Mouse (Mus musculus) liver (tissue): ENCODE measurements at regions not wholly inside any gene's neighbourhood (a gene's known extent, or its start where the extent isn't known, plus 50 kb on each side); places are given as distances from the start of the nearest gene placed in this dataset.

Source experiments
- DNase-seq: peaks from one replicate; pipeline ENCODE4 v3.0.0-alpha.2; 2020; ENCODE audit warnings: mixed read lengths

DNA sequence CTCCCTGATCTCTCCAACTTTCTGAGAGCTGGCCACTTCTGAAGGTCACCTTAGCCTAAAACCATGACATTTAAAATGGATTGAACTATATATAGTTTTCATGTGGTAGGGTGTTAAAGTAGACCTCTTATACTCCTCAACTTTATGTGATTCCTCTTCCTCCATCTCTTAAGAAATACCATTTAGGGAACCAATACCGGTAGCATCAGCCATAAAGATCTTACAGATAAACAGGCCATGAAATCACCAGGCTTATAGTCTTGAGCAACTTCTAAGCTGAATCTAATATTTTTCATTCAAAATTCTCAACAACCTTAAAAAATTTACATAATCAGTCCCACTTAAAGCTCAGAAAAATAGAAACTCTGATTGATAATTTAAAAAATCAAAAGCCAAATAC is 56.2 kb downstream of the Rpl36a-ps1 start:
- DNase-seq = no peak

DNA sequence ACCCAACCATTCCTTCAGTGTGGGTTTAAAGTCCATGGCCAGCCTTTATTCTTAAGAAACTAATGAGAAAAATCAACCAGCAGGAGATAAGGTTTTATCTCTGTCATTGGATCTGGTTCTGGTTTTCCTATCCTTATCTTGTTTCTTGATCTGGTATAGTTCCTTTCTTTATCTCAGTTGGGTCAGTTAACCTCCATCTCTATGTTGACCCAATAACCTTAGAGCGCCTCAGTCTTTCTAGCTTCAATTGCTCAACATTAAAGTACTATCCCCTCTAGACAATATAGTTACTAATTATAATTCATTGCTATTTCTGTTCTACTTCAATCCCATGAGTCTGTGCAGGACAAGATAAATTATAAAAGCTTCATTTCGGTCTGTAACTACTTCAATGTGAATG is 56.7 kb downstream of the Rpl36a-ps1 start:
- DNase-seq = no peak

DNA sequence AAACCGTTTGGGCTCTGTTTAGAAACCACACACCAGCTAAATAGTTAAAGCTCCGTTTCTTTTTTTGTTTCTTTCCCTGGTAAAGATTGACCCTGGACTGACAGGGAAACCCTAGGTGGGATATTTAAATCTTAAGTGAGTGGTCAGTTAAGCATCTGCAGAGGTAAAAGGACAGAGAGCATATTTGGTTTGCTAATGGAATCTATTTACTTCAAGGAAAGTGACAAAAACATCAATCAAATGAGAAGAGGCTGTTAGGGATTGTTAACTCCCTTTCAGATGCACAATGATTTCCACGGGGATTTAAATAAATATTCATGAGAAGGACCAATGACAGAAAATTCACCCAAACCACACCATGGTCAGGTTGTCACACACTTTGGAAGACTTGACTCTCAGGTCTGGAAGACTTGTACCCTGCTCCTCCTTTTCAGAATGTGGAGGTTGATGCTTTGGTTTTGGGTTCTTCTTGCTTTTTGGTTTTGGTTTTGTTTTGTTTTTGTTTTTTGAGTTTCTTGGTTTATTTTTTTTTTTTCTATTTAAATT is 60.7 kb downstream of the Rpl36a-ps1 start:
- no peak for DNase-seq

DNA sequence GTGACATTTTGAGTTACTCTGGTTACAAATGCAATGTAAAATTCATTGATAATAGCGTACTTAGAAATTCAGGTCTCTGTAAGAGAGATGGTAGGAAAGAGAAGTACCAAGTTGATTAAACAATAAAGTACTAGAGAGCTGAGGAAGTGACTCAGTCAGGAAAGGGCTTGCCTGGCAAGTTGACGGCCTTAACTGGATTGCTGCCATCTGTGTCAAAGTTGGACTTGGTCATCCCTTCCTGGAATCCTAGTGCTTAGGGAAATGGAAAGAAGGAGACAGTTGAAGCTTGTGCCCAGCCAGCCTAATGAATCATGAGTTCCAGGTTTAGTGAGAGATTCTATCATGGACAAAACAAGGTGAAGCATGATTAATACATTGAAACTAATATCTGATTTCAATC is 64.8 kb downstream of the Rpl36a-ps1 start:
- DNase-seq = no peak

DNA sequence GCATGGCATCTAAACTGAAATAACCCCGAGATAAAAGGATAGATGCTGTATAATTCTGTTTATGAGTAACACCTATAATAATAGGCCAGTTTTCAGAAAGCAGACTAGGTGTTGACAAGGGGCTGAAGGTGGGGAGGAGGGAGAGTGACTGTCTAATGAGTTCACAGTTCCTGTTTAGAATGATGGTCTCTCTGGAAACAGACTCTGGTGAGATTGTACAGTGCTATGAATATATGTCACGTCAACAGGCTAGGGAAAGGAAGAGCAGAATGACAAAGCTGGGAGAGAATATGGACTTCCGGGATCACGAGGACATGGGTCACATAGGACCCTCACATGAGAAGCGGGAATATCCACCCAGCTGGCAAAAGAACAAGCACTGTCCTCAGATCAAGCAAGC is 85.9 kb downstream of the Rpl36a-ps1 start:
- DNase-seq = no peak

DNA sequence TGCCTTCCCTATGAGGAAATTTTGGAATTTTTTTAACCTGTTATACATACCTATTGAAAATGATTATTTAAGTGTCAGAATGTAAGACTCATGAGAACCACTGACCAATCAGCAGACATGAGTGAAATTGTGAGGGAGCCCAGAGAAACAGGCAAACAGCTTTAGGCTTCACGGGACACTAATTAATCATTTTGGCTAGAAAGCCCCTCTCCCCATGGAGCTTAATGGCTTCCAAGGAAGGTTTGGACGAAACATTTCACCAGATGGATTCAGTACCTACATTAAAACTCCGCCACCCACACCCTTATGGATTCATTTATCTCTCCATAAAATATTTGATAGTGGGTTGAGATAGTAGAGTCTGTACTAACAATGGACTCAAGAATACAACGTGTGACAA is 95.2 kb downstream of the Rpl36a-ps1 start:
- DNase-seq = no peak

DNA sequence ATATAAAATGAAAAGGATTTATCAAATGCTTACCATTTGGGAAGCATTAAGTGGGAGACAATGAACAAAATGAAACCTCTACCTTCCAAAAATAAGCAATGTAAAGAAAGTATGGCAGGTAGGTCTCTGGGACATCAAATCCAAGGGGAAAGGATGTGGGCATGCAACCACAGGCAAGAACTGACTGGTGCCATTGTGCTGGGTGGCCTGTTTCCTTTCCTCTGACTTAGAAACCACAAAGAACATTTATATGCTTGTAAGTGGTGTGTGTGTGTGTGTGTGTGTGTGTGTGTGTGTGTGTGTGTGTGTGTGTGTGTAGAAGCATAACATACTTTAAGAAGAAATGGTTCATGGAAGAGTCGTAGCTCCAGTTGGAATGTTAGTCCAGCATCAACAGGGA is 96.7 kb downstream of the Rpl36a-ps1 start:
- DNase-seq = no peak

DNA sequence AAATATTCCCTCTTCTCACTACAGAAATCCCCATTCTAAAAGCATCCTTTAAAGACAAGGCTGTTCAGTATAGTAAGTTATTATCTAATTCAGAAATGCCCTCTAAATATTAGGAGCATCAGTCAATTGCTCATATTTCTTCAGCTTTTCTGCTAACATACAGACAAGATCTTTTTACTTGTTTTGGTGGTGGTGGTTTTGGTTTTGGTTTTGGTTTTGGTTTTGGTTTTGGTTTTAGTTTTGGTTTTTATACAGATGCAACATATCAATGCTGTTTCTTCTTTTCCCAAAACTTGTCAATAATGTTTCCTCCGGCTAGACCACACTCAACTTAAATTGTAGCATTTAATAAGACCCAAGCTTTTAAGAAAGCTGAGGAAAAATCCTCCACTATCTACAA is 98.2 kb downstream of the Rpl36a-ps1 start:
- no peak for DNase-seq

DNA sequence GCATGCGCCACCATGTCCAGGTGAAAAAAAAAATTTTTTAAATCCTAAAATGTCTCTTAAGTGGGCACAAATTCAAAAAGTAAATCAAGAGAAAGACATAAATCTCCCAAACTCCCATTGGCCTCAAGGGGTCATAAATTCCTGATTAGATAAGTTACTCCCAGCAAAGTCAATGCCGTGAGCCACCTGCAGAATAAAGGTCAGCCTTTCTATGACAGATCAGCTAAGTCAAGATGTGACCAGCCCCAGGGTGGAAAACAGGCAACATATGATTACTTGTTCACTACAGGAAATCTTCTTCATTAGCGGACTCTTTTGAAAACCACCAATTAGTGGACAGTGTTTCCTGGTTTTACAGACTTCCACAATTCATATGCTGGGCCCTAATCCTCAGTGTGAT is 101.4 kb downstream of the Rpl36a-ps1 start:
- DNase-seq = no peak

DNA sequence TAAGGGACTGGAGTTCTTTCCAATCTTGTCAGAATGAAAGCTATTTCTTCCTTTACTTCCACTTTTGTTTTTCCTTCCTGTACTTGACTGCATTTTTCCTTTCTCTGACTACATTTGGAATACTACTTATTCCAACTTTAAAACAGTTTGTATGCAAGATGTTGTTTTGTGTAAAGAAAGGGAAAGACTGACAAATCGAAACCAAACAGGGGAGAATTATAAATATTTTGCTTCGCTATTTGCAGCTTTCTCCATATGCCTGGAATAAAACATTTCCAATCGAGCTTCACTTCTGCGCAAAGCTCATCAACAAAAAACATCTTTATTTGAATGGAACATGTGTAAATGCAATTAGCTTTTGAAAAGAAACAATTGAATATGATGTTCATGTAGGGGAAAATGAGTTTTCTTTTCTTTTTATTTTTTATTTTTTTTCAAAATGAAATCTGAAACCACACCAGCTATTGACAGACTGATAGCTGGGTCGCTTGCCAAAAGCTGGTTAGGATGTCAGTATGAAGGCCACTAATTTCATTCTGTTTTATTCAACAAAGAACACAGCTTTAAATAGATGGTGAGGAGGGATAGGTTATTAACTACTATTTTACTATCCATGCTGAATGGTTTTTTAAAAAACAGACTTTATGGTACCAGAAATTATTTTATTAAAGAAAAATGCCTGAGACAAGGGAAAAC is 102.7 kb downstream of the Rpl36a-ps1 start:
- no peak for DNase-seq

DNA sequence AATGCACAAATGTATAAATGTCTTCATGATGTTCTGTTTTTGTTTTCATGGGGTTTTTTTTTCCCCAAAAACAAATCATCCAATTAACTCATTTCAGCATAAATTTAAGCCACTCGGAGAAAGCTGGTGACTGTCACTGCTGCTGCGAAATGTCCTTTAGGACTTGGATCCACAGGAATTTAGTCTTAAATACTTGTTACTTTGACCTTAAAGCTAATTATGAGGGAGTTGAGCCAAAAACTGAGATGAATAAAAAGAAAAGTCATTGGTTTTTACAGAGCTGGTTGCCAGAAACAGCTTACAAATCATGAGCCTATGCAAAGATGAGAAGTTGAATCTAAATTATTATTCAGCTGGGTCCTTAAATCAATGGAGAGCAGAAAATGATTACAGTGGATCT is 106.5 kb downstream of the Rpl36a-ps1 start:
- no peak for DNase-seq

DNA sequence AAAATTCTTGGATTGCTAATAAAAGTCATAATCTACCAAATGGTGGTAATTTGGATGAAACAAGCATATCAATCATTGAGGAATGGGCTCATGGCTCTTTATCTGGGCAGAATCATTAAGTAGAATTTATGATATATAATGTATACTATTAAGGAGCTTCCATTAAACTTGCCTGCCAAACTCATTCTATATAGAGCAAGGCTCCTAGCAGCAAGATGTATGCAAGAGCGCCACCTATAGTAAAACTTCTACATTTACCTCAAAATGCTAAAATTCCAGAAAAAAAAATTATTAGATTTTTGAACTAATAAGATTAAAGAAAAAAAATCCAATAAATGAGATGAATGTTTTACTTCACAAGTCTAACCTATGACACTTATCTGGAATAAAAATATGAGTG is 107.1 kb downstream of the Rpl36a-ps1 start:
- no peak for DNase-seq

DNA sequence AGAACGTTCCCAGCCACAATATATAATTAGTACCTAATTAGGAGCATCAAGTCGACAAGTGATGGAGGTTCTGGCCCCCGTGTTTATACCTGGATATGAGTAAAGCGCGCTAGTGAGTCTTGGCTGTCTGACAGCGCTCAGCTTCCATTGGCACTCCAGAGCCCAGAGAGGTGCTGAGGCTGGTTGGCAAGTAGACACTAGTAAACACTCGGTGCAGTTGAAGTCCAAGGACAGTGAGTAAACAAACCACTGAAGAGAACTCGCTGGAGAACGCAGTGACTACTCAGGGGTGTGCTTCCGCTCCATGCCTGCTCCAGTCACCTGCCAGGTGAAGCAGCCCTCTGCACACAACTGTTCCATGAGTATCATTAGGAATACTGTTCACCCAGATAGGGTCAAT is 111.5 kb downstream of the Rpl36a-ps1 start:
- DNase-seq = no peak

DNA sequence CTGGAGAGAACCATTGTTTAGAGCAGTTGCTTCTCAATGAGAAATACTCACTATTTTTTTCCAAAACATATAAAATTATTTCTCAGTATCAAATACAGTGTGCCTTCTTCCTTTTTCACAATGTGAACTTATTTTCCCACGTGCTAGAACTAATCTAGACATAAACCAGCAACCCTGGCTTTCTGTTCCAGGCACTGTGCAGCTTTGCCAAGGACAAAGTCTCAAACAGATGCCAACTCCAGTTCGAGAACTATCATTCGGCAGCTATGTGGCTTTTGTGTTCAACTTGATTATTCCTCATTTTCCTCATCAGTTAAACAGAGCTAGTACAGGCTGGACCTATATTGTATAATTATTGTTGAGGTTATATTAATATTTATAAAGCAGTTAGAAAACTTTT is 116.2 kb downstream of the Rpl36a-ps1 start:
- no peak for DNase-seq

DNA sequence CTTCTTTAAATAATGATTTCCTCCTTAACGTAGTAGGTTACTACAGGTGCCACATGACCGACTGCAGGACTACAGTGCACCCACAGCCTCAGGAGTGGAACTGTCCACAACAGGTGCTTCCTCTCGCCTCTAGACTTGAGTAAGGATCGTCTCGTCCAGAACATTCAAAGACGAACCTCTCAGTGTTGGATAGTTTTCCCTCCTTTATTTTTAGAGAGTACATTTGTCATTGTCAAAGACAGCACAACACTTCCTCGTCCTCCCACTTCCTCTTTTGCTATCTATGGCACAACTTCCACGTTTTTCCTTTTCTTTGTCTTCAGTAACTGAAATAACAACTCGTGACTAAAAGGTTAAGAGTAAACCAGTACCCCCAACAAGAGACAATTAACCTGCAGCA is 120.7 kb downstream of the Rpl36a-ps1 start:
- no peak for DNase-seq

DNA sequence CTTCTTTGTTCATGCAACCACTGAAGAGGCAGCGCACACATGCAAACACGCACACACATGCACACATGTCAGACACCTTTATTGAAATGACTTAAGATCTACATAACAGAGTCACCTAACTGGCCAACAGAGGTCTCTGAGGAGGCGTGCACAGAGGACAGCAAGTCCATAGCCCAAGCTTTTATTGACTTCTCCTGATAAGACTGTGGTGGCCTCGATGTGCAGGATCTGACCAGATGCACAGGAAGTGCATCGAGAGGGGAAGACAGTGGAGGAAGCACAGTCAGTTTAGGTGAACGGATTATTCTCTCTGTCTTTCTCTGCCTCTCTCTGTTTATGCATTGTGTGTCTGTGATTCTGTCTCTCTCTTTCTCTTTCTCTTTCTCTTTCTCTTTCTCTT is 124.2 kb downstream of the Rpl36a-ps1 start:
- DNase-seq = peak; percentile 5

DNA sequence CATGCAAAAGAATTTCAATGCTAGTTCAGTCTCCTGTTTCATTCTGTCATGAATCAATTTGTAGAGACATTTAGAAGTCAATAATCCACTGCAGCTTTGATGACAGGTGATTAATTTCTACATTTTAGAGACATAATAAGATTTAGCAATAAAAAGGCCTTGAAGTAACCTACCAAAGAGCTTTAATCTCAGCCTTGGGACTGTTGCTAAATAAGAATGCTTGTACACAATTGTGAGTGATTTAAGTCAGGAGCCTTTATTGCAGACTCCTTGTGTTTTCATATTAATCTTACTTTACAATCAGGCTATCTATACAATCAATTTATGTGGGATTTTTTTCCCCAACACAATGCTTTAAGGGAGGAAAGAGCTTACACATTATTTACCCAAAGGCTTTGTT is 127.2 kb downstream of the Rpl36a-ps1 start:
- DNase-seq = no peak

DNA sequence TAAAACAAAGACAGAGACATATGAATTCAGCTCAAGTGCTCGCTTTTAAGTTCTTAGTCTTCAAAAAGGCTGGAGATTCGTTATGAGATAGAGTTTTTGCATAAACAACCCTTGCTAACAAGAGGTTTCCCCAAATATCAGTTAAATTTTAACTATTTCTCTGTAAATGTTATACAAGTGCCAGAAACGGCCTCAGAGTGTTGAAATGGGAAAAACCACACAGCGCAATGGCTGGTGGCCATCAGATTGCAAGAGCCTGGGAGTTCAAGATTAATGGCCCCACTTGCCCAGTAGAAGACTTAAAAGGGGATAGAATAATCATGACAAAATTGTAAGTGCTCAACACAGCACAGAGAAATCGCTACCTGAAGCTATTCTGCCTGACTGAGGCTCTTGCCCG is 130.1 kb downstream of the Rpl36a-ps1 start:
- no peak for DNase-seq

DNA sequence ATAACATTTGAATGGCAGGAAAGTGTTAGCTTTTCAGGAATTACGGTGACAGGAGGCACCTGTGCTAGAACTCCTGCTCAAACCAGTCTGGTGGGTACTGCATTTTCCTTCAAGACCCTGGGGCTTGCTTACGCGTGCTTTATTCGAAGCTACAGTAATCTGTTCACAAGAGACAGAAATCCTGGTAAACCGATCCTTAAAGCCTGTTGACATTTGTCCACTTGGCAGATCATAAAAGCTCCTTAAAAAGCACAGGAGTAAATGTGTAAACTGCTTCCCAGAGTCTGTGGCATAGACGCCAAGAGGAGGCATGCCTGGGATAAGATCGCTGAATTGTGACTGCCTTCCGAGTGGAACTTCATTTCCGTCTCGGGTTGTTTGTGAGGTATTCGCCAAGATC is 130.5 kb downstream of the Rpl36a-ps1 start:
- no peak for DNase-seq

DNA sequence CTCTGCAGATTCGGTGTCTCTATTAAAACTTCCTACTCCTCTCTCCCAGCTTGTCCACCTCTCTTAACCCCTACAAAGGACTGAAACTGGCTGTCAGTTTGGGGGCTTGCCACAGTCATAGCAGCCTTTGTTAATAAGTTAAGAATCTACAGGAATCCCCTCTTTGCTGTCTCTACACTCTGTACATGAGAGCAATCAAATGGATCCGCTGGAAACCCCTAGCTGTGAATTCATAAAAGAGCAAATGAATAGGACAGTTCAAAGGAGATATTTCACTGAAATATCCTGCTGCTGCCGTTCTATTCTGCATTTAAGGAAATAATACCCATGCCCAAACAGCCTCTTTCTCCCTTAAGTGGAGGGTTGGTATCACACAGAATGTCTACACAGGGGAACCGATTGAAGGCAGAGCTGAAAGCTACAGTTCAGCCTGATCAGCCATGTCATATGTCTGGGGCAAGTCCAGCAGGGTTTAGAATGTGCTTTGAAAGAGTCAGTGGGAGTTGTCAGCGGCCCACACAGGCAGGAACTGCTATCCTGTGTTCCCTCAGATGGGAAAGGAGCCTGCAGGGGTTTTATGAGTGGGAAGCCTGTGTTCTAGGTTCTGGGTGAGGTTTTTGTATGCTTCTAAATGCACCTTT is 131.9 kb downstream of the Rpl36a-ps1 start:
- DNase-seq = no peak

DNA sequence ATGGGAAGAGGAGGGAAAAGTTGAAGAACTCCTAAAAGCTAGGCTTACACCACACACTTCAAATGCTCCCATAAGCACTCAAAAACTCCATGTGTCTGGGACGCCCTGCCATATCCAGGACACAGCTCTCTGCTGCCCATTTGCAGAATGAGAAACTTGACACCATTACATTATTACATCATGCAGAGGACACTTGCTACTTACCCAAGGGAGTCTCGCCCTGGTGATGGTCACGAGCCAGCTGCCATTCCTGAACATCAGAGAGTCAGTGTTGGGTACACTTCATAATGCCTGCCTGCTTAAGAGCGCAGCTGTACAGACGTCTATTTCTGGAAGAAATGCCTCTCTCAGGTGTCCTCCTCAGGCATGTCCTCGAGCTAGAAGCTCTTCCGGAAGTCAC is 135.3 kb downstream of the Rpl36a-ps1 start:
- DNase-seq = no peak

DNA sequence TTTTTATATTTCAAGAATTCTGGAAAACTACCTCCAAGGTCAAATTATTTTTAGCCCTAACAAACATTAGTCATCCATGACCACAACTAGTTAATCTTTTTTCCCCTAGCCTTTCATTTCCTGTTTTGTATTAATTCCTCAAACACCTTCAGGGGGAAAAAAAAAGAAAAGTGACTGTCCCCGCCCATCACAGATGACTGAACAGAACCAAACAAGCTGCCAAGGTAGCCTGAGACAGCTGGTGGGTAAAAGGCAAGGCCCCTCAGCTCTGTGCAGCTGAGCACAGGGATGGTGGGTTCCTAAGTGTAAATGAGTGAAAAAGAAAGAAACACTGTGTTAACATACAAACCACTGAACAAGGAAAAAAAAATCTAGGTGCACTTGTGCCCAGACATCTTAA is 145.6 kb downstream of the Rpl36a-ps1 start:
- DNase-seq = no peak

DNA sequence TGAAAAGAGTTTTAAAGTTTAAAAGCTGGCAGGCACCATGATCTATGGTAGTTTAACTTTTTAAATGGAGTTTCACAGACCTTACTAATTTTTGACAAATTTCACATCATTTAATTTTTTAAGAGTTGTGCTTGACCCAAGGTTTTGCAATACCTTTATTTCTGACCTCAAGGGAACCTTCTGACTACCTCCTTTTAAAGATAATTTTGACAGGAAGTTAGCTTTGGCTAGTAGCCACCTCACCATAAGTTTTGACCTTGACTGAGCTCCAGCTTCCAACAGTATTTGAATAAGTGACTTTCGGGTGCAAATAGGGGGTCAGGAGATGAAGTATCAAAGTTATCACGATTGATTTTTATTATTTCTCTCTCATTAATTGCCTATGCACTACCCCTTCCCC is 149.9 kb downstream of the Rpl36a-ps1 start:
- DNase-seq = no peak

DNA sequence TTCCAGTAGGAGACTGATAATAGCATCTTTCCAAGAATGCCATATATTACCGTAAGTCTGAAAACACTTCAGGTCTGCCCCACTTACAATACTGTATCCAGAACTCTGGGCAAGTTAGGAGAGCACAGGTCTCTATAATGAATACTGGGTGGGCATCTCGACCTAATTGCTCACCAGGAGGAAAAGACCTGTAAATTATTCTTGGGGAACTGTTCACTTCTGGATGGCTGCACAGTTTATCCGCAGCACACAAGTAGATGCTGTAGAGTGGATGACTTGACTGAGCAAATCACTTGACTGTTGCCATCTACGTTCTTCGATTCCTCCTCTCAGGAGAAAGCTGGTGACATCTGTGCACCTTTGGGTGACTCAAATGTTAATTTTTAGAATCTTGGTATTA is 159.8 kb downstream of the Rpl36a-ps1 start:
- DNase-seq = no peak
